Mouse (Mus musculus) gastrocnemius, postnatal 36 days (tissue): Measurements from ENCODE around the gene Klhdc8b. TPM values are rescaled to one million over a fixed set of nuclear protein-coding genes. Genes with fewer than 3 reads are reported as not detected.

Experiments used
- DNase-seq, 2 experiments: peaks; one replicate each; pipeline ENCODE4 v3.0.0; 2022
- intact Hi-C: fragments of 180-260 bp; cut with DNase I; formaldehyde crosslinking; loops from one replicate; pipeline ENCODE4 v1.15.1; 2025
- total RNA-seq, 2 experiments: library from RNA; stranded (reverse); gene quantifications; 2 replicates each; pipeline ENCODE4 v1.2.3; 2021

Gene Klhdc8b
- total RNA-seq, 2 experiments from 2014 or later, result 1.7 to 3.1 TPM

- intact Hi-C loops, result no loop called here
- DNase-seq, result no peak
These were observed 63.1 kb downstream of the Klhdc8b start for GRCm38 (mm10) chr9:108398324-108398723.

Other genes with a start within 250 kb of the Klhdc8b start
- gene Dag1, start 197.6 kb downstream of the Klhdc8b start, total RNA-seq, result 100 to 1,000 TPM; 170 to 174 TPM
- 10 to 100 TPM in 1 of 2 experiments, 1 to 10 TPM in 1; 9.4 to 11.4 TPM for gene Nicn1, start 171.2 kb downstream of the Klhdc8b start, total RNA-seq
- gene Amt, start 164.7 kb downstream of the Klhdc8b start, total RNA-seq, result 1 to 10 TPM in 1 of 2 experiments, under 1 TPM in 1; 0.94 to 1.3 TPM
- 10 to 100 TPM; 97.0 to 97.5 TPM for gene Rhoa, start 155.5 kb downstream of the Klhdc8b start, total RNA-seq
- 10 to 100 TPM; 24.9 to 25.1 TPM for gene Tcta, start 155.4 kb downstream of the Klhdc8b start, total RNA-seq
- 10 to 100 TPM; 60.9 to 78.2 TPM for gene Gpx1, start 122.7 kb downstream of the Klhdc8b start, total RNA-seq
- 10 to 100 TPM; 61.5 to 70.3 TPM for gene Usp4, start 113.7 kb downstream of the Klhdc8b start, total RNA-seq
- gene 1700102P08Rik, start 68.8 kb downstream of the Klhdc8b start, total RNA-seq, result under 1 TPM; 0.32 to 0.48 TPM
- not detected for gene Ccdc36, start 33.1 kb downstream of the Klhdc8b start, total RNA-seq
- gene BC048562, start 25.1 kb downstream of the Klhdc8b start, total RNA-seq, result not detected
- 10 to 100 TPM; 13.3 to 20.0 TPM for gene Ccdc71, start 1.1 kb downstream of the Klhdc8b start, total RNA-seq
- gene Lamb2, start 18.2 kb upstream of the Klhdc8b start, total RNA-seq, result 100 to 1,000 TPM; 118 to 129 TPM
- 100 to 1,000 TPM; 105 to 120 TPM for gene Usp19, start 29.0 kb upstream of the Klhdc8b start, total RNA-seq
- gene Qars, start 46.1 kb upstream of the Klhdc8b start, total RNA-seq, result 10 to 100 TPM; 69.7 to 81.7 TPM
- gene Qrich1, start 55.2 kb upstream of the Klhdc8b start, total RNA-seq, result 10 to 100 TPM; 49.3 to 51.9 TPM
- gene Impdh2, start 98.7 kb upstream of the Klhdc8b start, total RNA-seq, result 10 to 100 TPM; 47.6 to 58.0 TPM
- gene Ndufaf3, start 105.9 kb upstream of the Klhdc8b start, total RNA-seq, result 10 to 100 TPM; 29.2 to 29.6 TPM
- gene Dalrd3, start 108.3 kb upstream of the Klhdc8b start, total RNA-seq, result 10 to 100 TPM; 10.1 to 12.3 TPM
- 1 to 10 TPM; 4.6 to 5.6 TPM for gene Wdr6, start 117.2 kb upstream of the Klhdc8b start, total RNA-seq
- 1 to 10 TPM; 3.1 to 3.5 TPM for gene P4htm, start 136.1 kb upstream of the Klhdc8b start, total RNA-seq
- gene Arih2, start 187.8 kb upstream of the Klhdc8b start, total RNA-seq, result 10 to 100 TPM; 63.2 to 64.7 TPM
- 10 to 100 TPM; 59.0 to 75.5 TPM for gene Slc25a20, start 200.5 kb upstream of the Klhdc8b start, total RNA-seq
- gene Prkar2a, start 227.7 kb upstream of the Klhdc8b start, total RNA-seq, result 100 to 1,000 TPM; 129 to 157 TPM